Mouse (Mus musculus) CH12.LX (cell line): ENCODE results near the gene Hcn3. TPM values are rescaled to one million over a fixed set of nuclear protein-coding genes. Genes with fewer than 3 reads are reported as not detected.

Experiments
- DNase-seq: peaks from one replicate; pipeline ENCODE4 v3.0.0-alpha.2; 2013; ENCODE audit errors: extremely low read depth
- H3K27ac ChIP-seq: 2 replicates; pipeline ENCODE4 v1.5.1; 2012; ENCODE audit warnings: low read depth, mild to moderate bottlenecking, control low read depth, moderate library complexity; ENCODE audit not compliant: insufficient read depth
- H3K27me3 ChIP-seq: replicated peaks from 2 replicates; pipeline ENCODE3; 2012; ENCODE audit warnings: inconsistent platforms
- H3K36me3 ChIP-seq, 2 experiments: replicated peaks in 1 of 2; 2 replicates each; pipeline versions ENCODE3 to v1.6.1; 2012; ENCODE audit warnings: inconsistent platforms in 1 of 2, low read length in 1 of 2, mild to moderate bottlenecking in 1 of 2, mixed read lengths in 1 of 2, moderate library complexity in 1 of 2; ENCODE audit not compliant: control insufficient read depth in 1 of 2, insufficient read depth in 1 of 2
- H3K4me1 ChIP-seq, 2 experiments: 2 replicates each; pipeline ENCODE4 v1.6.1; 2012; ENCODE audit warnings: inconsistent platforms in 1 of 2, moderate library complexity in 1 of 2; ENCODE audit not compliant: insufficient read depth in 2 of 2, control insufficient read depth in 1 of 2
- H3K4me2 ChIP-seq: 2 replicates; pipeline ENCODE4 v1.6.1; 2012; ENCODE audit warnings: low read depth, mild to moderate bottlenecking, control low read depth; ENCODE audit not compliant: poor library complexity, insufficient read depth, severe bottlenecking
- H3K4me3 ChIP-seq, 3 experiments: fragments of 150-350 bp in 1 of 3; sonication (generic) in 1 of 3; replicated peaks in 1 of 3; 2 replicates each; pipeline versions ENCODE3 to v1.5.1; 2011 to 2012; ENCODE audit warnings: low read depth in 2 of 3, low read length in 2 of 3, mild to moderate bottlenecking in 2 of 3, moderate library complexity in 2 of 3, control low read depth in 1 of 3, improper control_type of control experiment in 1 of 3, inconsistent platforms in 1 of 3, mixed read lengths in 1 of 3; ENCODE audit not compliant: poor library complexity in 1 of 3
- H3K79me2 ChIP-seq: replicated peaks from 2 replicates; pipeline ENCODE4 v1.6.1; 2012; ENCODE audit warnings: mild to moderate bottlenecking, moderate library complexity; ENCODE audit not compliant: control insufficient read depth, poor library complexity, insufficient read depth, severe bottlenecking; ENCODE audit errors: extremely low read depth
- H3K9ac ChIP-seq: 2 replicates; pipeline ENCODE4 v1.6.1; 2012; ENCODE audit warnings: low read depth, mild to moderate bottlenecking, control low read depth, moderate library complexity; ENCODE audit not compliant: insufficient read depth
- H3K9me3 ChIP-seq: replicated peaks from 2 replicates; pipeline ENCODE3; 2012; ENCODE audit warnings: low read length, inconsistent platforms, mixed read lengths
- BHLHE40 ChIP-seq: IDR thresholded peaks from 2 replicates; pipeline ENCODE4 v1.6.1; 2011; ENCODE audit warnings: mild to moderate bottlenecking, low read depth, low read length, improper control_type of control experiment
- CHD1 ChIP-seq: IDR thresholded peaks from 2 replicates; pipeline ENCODE4 v1.6.1; 2012; ENCODE audit warnings: low read depth, low read length, improper control_type of control experiment, inconsistent platforms
- CTCF ChIP-seq, 2 experiments: IDR thresholded peaks in 1 of 2; conservative IDR thresholded peaks in 1 of 2; 2 replicates each; pipeline ENCODE4 v1.5.1; 2011 to 2012; ENCODE audit warnings: low read depth in 2 of 2, low read length in 2 of 2, improper control_type of control experiment in 1 of 2, inconsistent platforms in 1 of 2, mild to moderate bottlenecking in 1 of 2, moderate library complexity in 1 of 2
- EP300 ChIP-seq: IDR thresholded peaks from 2 replicates; pipeline ENCODE4 v1.6.1; 2011; ENCODE audit warnings: low read length, improper control_type of control experiment
- ETS1 ChIP-seq: conservative IDR thresholded peaks from 2 replicates; pipeline ENCODE4 v1.6.1; 2012; ENCODE audit warnings: low read depth, mild to moderate bottlenecking, inconsistent platforms, low read length, improper control_type of control experiment, moderate library complexity
- GABPA ChIP-seq: IDR thresholded peaks from 2 replicates; pipeline ENCODE4 v1.6.1; 2012; ENCODE audit warnings: low read depth, low read length, improper control_type of control experiment, inconsistent platforms; ENCODE audit not compliant: insufficient replicate concordance
- HCFC1 ChIP-seq: IDR thresholded peaks from 2 replicates; pipeline ENCODE4 v1.6.1; 2012; ENCODE audit warnings: low read depth, mild to moderate bottlenecking, inconsistent platforms, low read length, improper control_type of control experiment
- JUN ChIP-seq: IDR thresholded peaks from 2 replicates; pipeline ENCODE4 v1.6.1; 2011; ENCODE audit warnings: low read depth, mild to moderate bottlenecking, low read length, improper control_type of control experiment, moderate library complexity; ENCODE audit not compliant: insufficient read depth
- JUND ChIP-seq: conservative IDR thresholded peaks from 2 replicates; pipeline ENCODE4 v1.6.1; 2011; ENCODE audit warnings: low read depth, low read length, improper control_type of control experiment
- MAX ChIP-seq: IDR thresholded peaks from 2 replicates; pipeline ENCODE4 v1.6.1; 2011; ENCODE audit warnings: low read length, improper control_type of control experiment
- NRF1 ChIP-seq: IDR thresholded peaks from 2 replicates; pipeline ENCODE4 v1.6.1; 2014; ENCODE audit warnings: low read depth, mild to moderate bottlenecking, inconsistent platforms, low read length, improper control_type of control experiment, moderate library complexity
- POLR2AphosphoS2 ChIP-seq: IDR thresholded peaks from 2 replicates; pipeline ENCODE4 v1.6.1; 2011; ENCODE audit warnings: low read depth, low read length, improper control_type of control experiment
- RCOR1 ChIP-seq: conservative IDR thresholded peaks from 2 replicates; pipeline ENCODE4 v1.6.1; 2012; ENCODE audit warnings: low read depth, mild to moderate bottlenecking, inconsistent platforms, low read length, improper control_type of control experiment
- SMC3 ChIP-seq: IDR thresholded peaks from 2 replicates; pipeline ENCODE4 v1.6.1; 2011; ENCODE audit warnings: low read depth, low read length, improper control_type of control experiment
- TBP ChIP-seq: conservative IDR thresholded peaks from 2 replicates; pipeline ENCODE4 v1.6.1; 2011; ENCODE audit warnings: low read depth, low read length, improper control_type of control experiment
- TCF12 ChIP-seq: IDR thresholded peaks from 2 replicates; pipeline ENCODE4 v1.6.1; 2014; ENCODE audit warnings: low read depth, mild to moderate bottlenecking, inconsistent platforms, low read length, improper control_type of control experiment
- ZC3H11A ChIP-seq: IDR thresholded peaks from 2 replicates; pipeline ENCODE4 v1.6.1; 2012; ENCODE audit warnings: low read depth, mild to moderate bottlenecking, inconsistent platforms, low read length, improper control_type of control experiment
- ZKSCAN1 ChIP-seq: IDR thresholded peaks from 2 replicates; pipeline ENCODE4 v1.6.1; 2012; ENCODE audit warnings: low read depth, inconsistent platforms, low read length, improper control_type of control experiment, borderline replicate concordance
- ZMIZ1 ChIP-seq: IDR thresholded peaks from 2 replicates; pipeline ENCODE4 v1.6.1; 2012; ENCODE audit warnings: low read depth, mild to moderate bottlenecking, inconsistent platforms, low read length, improper control_type of control experiment
- ZNF384 ChIP-seq: IDR thresholded peaks from 2 replicates; pipeline ENCODE4 v1.6.1; 2012; ENCODE audit warnings: low read depth, low read length, improper control_type of control experiment, inconsistent platforms
- dilution Hi-C: fragments of 300-500 bp; cut with MboI; formaldehyde crosslinking; loops from 2 replicates; pipeline ENCODE4 v1.14.3; 2020; ENCODE audit warnings: low sequenced_read_pairs; ENCODE audit not compliant: extremely low pct_unique_long_range_greater_than_20kb, extremely low pct_ligation_motif_present
- in situ Hi-C: fragments of 300-500 bp; cut with MboI; formaldehyde crosslinking; loops from 3 replicates; pipeline ENCODE4 v1.14.3; 2019; ENCODE audit warnings: low sequenced_read_pairs, low pct_ligation_motif_present, low pct_unique_long_range_greater_than_20kb, mixed read lengths
- polyA plus RNA-seq: library from polyadenylated mRNA; unstranded; fragments of >175 nt; gene quantifications from 2 replicates; pipeline ENCODE4 v1.2.1, GENCODE M21; 2012; ENCODE audit warnings: low read depth; ENCODE audit not compliant: insufficient read length
- total RNA-seq, 2 experiments: library from RNA; depleted of rRNA; stranded (reverse); fragments of 300-350 nt in 1 of 2; fragments of >200 nt in 1 of 2; gene quantifications; 2 replicates each; pipeline ENCODE4 v1.2.3; 2012 to 2014

Hcn3 gene
- total and polyA plus RNA-seq, 3 experiments = 1.7 to 3.2 (median 2.0) TPM

DNA sequence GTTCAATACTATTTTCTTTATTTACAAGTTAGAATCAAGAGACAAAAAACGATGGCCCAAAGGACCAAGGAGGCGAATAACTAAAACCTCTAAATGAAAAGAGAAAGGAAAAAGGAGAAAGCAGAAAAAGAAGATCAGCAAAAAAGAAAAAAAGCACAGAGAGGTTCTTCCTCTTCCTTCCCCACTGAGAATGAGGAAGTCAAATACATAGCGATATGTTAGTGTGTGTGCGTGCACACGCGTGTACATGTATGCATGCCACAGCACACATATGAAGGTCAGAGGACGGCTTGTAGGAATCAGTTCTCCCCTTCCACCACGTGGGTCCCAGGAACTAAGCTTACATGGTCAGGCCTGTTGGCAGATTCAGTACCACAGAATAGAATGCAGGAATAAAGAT, 3.0 kb downstream of the Hcn3 start:
- Histone ChIP-seq H3K9ac (no peak overlapping the region), H3K36me3 (peaks cover 0 to 21% of the 10 kb centered on the region in 2 experiments), H3K4me2 (no peak overlapping the region), H3K9me3 (no peaks in the 10 kb centered on the region), H3K4me1 (peaks cover 0 to 26% of the 10 kb centered on the region in 2 experiments; a peak in 3 of 4 replicates), H3K4me3 (no peak overlapping the region), H3K27me3 (no peaks in the 10 kb centered on the region), H3K27ac (no peak overlapping the region), H3K79me2 (no peaks in the 10 kb centered on the region)
- no peak for TF ChIP-seq TCF12
- no peak for TF ChIP-seq GABPA
- TF ChIP-seq CHD1 = no peak
- no peak for TF ChIP-seq TBP
- TF ChIP-seq RCOR1 = no peak
- no peak for TF ChIP-seq SMC3
- no peak for TF ChIP-seq JUND
- TF ChIP-seq ETS1 = no peak
- in situ Hi-C loops = loop anchor here (5.0 kb wide), 1 partner anchor 65 kb away; the partner anchor contains the start of gene Rusc1
- dilution Hi-C loops = no loop called here
- no peak for DNase-seq

DNA sequence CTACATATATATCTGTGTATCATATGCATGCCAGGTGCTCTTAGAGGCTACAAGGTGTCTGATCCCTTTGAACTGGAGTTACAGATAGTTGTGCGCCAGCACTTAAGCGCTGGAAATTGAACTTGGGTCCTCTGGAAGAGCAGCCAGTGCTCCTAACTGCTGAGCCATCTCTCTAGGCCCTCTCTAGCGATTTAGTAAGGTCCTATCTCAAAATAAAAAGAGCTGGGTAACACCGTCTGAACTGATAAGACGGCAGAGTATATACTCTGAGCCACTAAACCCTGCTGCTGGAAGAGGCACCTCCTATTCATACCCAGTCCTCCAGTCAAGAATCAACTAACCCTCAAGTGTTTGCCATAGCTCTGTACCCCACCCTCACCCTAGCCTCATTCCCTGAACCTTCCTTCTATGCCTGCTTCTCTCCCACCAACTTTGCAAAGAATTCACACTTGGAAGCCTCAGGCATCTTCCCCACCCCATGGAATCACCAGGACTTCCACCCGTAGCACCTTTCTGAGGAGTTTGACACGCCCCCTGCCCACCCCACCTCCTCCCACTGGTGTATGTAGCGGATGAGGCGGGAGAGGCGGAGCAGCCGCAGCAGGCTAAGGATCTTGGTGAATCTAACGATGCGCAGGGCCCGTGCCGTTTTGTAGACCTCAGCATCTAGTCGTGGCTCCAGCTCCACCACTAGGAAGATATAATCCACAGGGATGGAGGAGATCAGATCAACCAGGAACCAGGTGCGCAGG, 7.7 kb downstream of the Hcn3 start:
- peaks cover 0 to 57% of the 10 kb centered on the region in 2 experiments for H3K36me3 ChIP-seq
- no peak overlapping the region for H3K27ac ChIP-seq
- no peaks in the 10 kb centered on the region for H3K27me3 ChIP-seq
- DNase-seq = no peak
- H3K79me2 ChIP-seq = no peaks in the 10 kb centered on the region
- no peak overlapping the region for H3K4me3 ChIP-seq
- H3K9me3 ChIP-seq = no peaks in the 10 kb centered on the region
- H3K9ac ChIP-seq = no peak overlapping the region
- in situ Hi-C loops (loop anchor here (5.0 kb wide), 1 partner anchor 35 kb away; no protein-coding TSS in a partner anchor), dilution Hi-C loops (no loop called here)
- no peak overlapping the region for H3K4me2 ChIP-seq
- H3K4me1 ChIP-seq = peaks cover 0 to 4% of the 10 kb centered on the region in 2 experiments; a peak in 1 of 4 replicates
- TF ChIP-seq TCF12 (no peak), JUN (no peak), ZC3H11A (no peak), ZMIZ1 (no peak), EP300 (no peak), BHLHE40 (no peak), HCFC1 (no peak), NRF1 (no peak), CTCF (conservative IDR thresholded peaks at IDR 0.05 in 1 of 2, IDR thresholded peaks at IDR 0.05 in 1 of 2; ENCODE audit: low read depth in 2 of 2, low read length in 2 of 2) (no peak), CHD1 (no peak), ZNF384 (no peak), ZKSCAN1 (no peak), POLR2AphosphoS2 (no peak), MAX (no peak), GABPA (no peak)
